Mouse (Mus musculus): Measurements from ENCODE around the gene Cfap126. TPM values are rescaled to one million over a fixed set of nuclear protein-coding genes. Genes with fewer than 3 reads are reported as not detected.

Cfap126 gene
- total RNA-seq, 2 experiments from 2014 or later = 0.91 to 1.6 TPM

DNA sequence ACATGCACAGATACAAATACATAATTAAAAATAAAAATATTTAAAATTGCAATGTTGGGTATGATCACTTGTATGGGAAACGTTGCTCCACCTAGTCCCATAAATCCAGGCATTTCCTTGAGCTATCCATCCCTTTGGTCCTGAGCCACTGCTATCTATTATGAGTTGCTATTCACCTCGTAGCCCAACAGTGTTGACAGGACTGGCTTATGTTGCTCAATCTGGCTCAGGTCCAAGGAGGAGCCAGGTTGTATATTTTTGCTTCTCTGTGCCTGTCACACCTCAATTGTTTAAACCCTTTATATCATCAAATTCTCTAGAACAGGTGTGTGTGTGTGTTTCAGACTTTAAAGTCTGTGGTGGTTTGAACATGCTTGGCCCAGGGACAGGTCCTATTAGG, 23.0 kb upstream of the Cfap126 start:
- no peak for DNase-seq
- intact Hi-C loops (cut with DNase I) = no loop called here

DNA sequence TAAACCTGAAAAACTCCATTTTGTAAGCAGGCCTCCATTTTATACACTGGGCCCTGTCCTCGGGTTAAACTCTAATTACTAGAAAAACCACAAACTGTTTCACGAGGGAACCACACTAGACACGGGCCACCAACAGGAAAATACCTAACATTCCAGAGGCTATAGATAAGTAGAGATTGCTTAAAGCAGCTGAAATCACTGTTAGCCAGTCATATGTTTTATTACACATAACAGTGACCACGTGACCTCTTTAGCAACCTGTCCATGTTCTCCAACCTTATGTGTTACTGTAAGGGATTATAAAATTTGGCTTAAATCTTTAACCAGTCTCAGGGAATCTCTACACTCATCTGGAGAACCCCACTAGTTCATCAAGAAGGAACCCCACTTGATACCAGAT, 19.3 kb upstream of the Cfap126 start:
- intact Hi-C loops (cut with DNase I) = no loop called here
- DNase-seq = no peak

DNA sequence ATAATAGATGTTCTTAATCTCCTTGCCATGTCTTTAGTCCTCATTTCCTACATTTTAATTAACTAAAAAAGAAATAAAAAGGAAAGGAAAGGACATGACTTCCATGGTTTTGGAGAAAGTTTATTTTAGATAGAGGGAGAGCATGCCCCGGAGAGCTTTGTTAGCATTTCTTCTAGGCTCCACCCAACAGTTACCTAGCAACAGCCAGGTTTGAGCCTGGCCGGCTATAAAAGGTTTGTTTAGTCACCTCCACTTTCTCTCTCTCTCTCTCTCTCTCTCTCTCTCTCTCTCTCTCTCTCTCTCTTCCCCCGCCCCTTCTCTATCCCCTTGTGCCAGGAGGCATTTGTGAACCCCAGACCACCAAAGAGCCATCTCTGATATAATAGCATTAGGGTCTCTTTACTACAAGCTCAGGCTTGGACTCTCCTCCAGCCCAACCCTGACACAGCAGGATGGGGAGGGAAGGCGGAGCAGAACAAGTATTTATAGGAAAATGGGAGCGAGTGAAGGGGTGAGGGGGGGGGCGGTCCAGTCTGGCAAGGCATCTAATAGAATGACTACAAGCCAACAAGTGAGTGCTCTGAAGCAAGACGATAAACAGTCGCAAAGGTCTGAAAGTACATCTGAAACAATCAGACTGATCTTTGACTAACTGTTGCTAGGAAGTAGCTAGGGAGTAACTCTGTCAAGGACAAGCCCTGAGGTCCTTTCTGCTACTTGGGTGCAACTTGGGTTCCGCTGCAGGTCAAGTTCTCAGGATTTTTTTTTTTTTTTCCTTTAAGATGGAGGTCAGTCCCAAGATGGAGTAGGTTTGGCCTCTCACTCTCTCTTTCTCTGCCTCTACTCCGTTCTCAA, 17.4 kb upstream of the Cfap126 start:
- intact Hi-C loops (cut with DNase I) = no loop called here
- no peak for DNase-seq

DNA sequence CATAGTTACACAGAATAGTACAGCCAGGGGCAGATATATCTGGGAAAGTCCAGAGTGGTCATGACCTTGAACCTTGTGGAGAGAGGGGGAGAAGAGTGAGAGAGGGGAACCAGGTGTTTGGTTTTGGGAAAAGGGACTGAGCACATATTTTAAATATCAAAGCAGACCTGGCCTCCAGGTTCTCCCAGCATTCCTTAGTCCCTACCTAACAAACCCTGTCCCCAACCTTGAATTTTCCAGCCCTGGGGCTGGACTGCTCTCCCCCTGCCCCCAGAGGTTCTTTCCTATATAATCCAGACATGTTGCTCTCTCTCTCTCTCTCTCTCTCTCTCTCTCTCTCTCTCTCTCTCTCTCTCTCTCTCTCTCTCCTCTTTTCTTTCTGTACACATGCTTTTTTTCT, 16.6 kb upstream of the Cfap126 start:
- intact Hi-C loops (cut with DNase I) = no loop called here
- DNase-seq = no peak

DNA sequence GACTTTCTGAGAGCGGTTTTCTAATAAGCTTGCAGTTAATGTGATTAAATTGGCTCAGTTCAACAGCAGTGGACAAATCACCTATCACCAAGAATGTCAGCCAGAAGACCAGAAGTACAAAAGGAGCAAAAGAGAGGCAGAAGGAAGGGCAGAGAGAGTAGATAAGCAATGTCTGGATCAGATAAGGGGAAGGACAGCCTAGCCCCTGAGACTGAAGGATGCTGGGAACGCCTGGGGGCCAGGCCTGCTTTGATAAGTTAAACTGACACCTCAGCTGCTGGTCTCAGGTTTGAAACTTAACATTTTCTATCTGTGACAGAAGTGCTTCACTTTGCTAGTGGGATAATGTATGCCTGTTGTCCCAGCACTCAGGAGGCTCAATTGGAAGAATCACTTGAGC, 16.1 kb upstream of the Cfap126 start:
- DNase-seq = no peak
- intact Hi-C loops (cut with DNase I) = no loop called here

DNA sequence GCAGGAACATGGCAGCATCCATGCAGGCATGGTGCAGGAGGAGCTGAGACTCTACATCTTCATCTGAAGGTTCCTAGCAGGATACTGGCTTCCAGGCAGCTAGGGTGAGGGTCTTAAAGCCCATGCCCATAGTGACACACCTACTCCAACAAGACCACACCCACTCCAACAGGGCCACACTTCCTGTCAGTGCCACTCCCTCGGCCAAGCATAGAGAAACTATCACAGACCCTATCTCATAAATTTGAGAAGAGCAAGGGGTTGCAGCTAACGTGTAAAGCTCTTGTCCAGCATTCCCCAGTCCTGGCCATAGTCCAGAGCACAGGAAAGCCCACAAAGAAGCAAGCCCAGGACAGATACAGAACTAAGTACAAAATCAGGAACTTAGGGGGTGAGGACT, 12.7 kb upstream of the Cfap126 start:
- intact Hi-C loops (cut with DNase I) = no loop called here
- no peak for DNase-seq

DNA sequence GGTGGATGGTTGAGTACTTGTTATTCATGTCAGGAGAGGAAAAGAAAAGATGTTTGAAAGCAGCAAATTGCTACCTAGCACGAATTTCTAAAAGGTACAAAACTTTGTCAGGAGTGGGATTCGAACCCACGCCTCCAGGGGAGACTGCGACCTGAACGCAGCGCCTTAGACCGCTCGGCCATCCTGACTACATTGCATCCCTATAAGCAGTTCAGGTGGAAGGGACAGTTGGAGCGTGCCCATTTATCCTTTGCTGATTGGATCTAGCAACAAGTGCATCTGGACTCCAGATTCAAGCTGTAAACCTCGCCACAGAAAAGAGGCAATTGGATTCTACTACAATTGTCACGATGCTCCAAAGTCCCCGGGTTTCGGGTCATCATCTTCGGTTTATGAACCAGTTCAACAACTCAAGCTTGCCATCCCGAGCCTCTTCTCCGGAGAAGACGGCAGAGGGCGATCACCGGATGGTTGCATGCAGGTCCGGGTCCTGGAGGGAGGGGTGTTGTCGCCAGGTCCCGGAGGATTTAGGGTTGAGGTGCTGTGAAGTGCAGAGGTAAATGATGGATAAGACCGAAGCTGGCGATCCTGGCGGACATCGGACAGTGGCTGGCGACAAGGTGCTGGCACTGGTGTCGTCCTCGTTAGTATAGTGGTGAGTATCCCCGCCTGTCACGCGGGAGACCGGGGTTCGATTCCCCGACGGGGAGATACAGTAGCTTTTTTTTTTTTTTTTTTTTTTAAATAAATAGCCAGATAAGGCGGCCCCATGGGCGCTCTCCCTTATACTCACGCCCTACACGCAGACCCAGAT, 11.8 kb upstream of the Cfap126 start:
- intact Hi-C loops (cut with DNase I) = no loop called here
- DNase-seq = peak; percentile 88

DNA sequence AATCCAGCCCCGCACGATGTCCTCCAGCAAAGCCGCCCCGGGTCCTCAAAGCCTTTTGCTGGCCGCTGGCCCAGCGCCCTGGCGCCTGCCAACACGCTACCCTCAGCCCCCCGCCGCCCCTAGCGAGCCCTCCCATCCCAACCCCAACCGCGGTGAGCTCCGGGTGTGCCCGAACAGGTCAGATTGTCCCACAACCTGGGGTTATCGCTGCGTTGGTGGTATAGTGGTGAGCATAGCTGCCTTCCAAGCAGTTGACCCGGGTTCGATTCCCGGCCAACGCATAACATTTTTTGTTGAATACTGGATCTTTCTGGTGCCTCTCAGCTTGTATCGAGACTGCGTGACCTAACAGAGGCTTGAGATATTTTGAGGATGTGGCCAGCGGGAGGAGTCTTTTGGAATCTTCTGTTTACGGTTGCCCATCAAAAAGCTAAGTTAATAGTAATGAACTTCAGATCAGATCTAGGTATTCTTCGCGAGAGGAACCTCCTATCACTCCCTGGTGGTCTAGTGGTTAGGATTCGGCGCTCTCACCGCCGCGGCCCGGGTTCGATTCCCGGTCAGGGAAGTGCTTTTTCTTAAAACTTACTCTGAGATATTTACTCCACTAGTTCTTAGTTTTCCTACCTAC, 11.1 kb upstream of the Cfap126 start:
- peak; percentile 86 for DNase-seq
- intact Hi-C loops (cut with DNase I) = no loop called here

DNA sequence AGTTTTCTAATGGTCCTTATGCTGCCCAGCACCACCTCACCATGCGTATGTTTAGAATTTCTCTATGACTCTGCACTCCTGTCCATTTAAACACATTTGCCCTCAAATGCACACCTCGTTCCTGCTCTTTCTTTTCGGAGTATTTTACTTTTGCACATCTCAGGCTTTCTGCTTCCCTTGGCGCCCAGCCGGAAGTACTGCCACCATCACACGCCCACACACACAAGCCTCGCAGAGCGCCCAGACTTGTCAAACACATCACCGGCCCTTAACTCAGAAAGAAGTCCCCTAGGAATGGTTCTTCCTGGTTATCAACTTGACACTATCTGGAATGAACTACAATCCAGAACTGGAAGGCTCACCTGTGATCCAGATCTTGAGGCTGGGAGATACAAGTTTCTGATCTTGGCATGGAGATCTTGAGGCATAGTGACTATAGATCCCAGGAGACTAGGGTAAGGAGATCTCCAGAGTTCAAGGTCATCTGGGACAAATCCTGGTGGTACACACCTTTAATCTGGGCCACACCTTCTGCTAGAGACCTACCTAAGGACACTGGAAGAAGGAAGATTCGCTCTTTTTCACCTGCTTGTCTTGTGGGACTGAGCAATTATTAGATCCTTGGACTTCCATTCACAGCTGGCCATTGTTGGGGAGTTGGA, 10.4 kb upstream of the Cfap126 start:
- intact Hi-C loops (cut with DNase I) = no loop called here
- DNase-seq = peak; percentile 19

DNA sequence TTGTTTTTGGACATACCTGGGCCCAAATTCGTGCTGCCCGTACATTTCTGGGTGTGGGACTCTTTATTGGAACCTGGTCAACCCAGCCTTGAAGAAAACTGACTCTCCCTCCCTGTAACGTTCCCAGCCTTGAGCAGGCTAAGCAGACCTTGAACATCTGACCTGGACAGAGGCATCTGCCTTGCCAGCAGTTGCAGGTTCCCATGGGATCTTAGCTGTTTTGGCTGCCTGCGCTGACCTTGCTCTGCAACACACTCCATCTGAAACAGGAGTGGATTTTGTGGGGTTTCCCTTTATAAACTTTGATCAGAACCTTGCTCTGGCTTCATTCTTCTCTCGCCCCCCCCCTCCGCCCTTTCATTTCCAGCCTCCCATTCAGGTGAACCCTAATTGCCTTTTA, 8.5 kb upstream of the Cfap126 start:
- intact Hi-C loops (cut with DNase I) = no loop called here
- no peak for DNase-seq

DNA sequence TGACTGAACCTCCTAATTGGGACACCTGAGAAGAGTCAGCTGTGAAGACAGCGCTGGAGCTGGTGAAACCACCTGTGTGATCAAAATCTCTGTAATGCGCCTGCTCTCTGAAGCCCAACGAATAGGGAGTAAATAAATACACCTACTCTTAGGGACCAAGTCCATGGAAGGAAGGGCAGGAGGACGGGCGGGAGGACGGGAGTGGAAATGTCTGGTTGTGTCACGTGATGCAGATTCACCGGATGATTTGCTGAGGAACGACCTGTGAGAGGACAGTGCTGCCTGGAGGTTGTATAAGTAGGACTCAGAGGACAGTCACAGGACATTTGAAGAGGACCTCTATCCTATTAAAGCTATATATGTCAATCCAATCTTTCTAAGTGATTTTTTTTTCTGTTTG, 4.1 kb upstream of the Cfap126 start:
- no peak for DNase-seq
- intact Hi-C loops (cut with DNase I) = no loop called here

DNA sequence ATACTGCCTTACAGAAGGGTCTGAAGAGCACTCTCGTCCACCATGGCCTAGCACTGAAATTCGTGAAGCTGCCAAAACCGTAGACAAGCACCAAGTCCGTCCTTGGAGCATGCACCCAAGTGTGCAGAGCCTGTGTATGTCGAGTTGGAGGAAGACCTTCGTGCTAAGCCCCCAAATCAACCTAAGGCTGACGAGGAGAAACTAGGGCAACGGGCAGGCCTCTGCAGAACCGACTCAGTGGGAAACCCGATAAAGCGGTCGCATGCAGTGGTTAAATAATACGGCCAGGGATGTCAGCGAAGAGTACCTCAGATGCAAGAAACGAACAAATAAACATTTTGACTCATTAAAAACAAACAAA, 3.1 kb upstream of the Cfap126 start:
- DNase-seq = no peak
- intact Hi-C loops (cut with DNase I) = no loop called here

DNA sequence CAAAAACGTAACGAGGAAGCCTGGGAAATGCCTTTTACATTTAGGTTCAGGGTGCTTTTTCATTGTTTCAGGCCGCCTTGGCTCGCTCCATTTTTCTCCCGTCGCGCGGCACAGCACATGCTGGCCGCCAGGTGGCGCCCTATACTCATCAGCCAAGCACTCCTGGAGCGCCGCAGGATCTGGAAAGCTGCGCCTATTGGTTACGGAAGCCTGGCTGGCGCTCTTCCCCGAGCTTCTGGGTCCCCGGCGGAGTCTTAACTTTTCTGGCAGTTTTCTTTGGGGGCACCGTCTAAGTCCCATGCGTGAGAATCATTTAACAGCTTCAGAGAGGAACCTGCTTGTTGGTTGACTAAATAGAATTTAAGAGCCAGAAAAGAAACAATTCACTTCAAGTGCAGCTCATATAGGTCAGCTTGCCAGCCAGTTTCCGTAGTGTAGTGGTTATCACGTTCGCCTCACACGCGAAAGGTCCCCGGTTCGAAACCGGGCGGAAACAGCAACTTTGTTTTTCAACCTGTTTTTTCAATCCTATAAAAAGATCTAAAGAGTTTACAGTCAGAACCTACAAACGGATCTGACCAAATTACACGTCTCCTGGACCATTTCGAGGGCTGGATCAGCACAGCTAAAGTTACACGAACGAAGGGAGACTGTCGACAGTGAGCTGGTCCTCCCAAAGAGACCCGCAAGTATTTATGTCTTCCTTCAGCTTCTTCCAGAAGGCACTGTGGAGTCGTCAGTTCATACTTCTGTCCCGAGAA, 2.5 kb upstream of the Cfap126 start:
- DNase-seq = peak; percentile 96
- intact Hi-C loops (cut with DNase I) = no loop called here

DNA sequence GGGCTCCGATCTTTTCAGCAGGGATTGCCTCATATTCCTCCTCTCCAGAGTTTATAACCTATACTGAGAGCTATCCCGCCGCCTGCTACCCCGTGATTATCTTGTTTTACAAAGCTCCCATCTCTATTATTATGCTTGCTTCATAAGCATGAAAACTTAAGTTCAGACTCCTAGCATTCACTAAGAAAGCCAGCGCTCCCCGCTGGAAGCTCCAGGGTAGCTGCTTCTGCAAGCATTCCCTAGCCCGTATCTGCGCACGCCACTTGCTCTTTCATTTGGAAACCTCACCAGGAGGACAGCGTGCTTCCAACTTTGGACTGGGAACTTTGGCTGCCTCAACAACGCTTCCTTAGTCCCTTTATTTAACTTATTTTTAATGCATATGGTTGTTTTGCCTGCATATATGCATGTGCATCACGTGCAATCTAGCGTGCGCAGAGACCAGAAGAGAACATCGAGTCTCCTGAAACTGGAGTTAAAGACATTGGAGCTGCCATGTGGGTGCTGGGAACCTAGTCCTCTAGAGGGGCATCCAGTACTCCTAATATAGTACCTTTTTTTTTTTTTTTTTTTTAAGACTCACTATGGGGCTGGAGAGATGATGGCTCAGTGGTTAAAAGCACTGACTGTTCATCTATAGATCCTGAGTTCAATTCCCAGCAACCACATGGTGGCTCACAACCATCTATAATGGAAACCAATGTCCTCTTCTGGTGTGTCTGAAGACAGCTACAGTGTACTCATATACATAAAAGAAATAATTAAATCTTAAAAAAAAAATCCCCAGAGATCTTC, 1.7 kb upstream of the Cfap126 start:
- intact Hi-C loops (cut with DNase I) = no loop called here
- DNase-seq = peak; percentile 36

DNA sequence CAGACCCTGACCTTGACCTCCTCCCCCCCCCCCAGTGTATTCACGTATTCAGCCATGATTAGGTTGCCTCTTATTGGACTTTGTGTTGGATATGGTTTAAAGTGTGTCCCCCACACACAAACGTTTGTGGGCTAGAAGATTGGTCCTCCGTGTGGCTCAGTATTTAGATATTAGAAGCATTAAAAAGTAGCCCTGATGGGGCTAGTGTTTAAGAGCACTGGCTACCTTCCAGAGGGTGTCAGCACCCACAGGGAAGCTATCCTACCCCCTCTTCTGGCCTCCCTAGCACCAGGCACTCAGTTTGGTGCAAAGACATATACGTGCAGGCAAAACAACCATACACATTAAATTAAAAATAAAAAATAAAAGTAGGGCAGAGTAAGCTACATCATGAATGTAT, 732 bp upstream of the Cfap126 start:
- intact Hi-C loops (cut with DNase I) = no loop called here
- no peak for DNase-seq

DNA sequence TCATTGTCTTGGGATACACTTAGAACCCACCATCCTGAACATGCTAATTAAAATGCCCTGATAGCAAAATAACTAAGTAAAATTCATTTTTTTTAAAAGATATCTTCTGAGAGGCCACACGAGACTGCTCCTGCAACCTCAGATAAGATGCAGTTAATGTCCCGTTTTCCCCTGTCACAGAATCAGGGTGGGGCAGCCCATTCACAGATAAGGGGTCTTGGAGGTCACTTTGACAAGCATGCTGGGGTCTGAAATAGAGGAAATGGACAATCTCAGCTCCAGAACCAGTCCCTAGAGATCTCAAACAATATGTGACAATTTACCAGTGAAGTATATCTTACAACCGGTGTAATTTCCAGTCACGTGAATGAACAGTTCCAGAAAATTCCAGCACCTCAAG, 2.6 kb downstream of the Cfap126 start:
- no peak for DNase-seq
- intact Hi-C loops (cut with DNase I) = no loop called here

DNA sequence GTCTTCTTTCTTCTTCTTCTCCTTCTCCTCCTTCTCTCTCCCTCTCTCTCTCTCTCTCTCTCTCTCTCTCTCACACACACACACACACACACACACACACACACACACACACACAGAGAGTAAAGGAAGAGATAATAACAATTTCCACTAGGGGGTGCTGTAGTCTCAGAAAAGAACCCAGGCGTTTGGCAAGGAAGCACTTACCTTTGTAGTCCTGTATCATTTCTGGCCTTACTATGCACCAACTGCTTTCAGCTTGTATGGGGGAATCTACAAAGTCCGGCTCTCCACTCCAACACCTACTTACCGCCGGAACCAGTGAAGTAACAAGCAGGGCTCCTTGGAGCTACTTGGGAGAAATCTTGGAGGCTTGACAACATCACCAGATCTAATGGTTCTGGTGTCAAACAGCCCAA, 4.6 kb downstream of the Cfap126 start:
- peak; percentile 25 for DNase-seq
- intact Hi-C loops (cut with DNase I) = no loop called here

DNA sequence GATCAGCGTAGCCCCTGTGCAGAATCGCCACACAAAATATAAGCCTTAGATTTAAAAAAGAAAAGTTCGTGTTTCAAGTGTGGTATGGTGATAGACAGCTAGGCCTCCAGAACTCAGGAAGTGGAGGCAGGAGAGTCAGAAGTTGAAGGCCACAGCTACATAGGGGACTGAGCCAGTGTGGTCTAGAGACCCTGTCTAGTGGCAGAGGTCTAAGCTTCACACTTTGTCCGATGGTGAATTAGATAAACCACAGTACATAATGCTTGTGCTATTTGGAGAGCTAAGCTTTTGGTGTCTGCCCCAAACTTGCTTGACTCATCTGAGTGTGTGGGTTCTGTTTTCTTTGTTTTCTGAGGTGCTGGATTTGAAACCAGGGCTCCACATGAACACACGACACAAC, 5.3 kb downstream of the Cfap126 start:
- intact Hi-C loops (cut with DNase I) = no loop called here
- DNase-seq = no peak

DNA sequence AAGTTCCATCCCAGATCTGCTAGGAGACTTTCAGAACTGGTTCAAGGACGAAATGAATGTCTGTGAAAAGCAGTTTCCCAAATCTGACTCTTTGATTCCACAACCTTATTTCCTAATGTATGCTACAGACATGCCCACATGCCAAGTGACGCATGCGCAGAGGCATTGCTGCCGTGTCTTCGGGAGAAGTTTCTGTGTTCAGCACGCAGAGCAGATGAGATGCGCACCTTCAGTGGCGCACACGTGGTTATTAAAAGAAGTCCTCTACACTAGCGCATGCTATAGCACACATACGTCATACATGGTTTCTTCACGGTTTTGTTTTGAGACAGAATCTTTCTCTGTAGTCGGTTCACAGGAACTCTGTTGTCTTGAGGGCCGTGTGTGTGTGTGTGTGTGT, 5.7 kb downstream of the Cfap126 start:
- DNase-seq = no peak
- intact Hi-C loops (cut with DNase I) = no loop called here

DNA sequence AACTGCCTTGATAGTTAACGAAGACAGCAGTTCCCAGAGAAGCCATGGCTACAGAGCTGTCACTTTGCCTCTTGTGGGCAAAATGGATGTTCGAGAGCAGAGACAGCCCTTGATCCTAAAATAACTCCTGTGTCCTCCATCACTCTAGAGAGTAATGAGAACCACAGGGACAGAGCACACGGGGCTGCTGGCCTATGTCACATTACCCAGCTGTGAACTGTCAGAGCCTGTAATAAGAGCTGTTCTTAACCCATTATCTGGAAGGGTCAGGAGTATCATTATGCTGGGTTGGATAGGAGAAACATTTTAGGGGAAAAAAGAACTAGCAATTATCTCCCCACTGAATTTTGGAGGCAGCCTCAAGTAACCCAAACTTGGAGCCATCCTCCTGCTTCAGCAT, 7.2 kb downstream of the Cfap126 start:
- intact Hi-C loops (cut with DNase I) = loop anchor here (2.0 kb wide), 1 partner anchor 100 kb away; no protein-coding TSS in a partner anchor
- no peak for DNase-seq
